Mouse (Mus musculus) neural tube, embryonic 12.5 days (tissue): ENCODE results near the gene Bhlha15. TPM values are rescaled to one million over a fixed set of nuclear protein-coding genes. Genes with fewer than 3 reads are reported as not detected.

Experiments
- polyA plus RNA-seq: library from polyadenylated mRNA; unstranded; fragments of >200 nt; fragmentation: Nextera tagmentation; extraction: Ambion mirVana; gene quantifications from 2 replicates; pipeline ENCODE4 v1.2.1, GENCODE M21; 2016

Gene Bhlha15
- polyA plus RNA-seq, 1 experiment from 2014 or later = 0.23 TPM

Other genes with a start within 250 kb of the Bhlha15 start
- 105 and 120 TPM in 2 replicates for gene Ccz1, start 175.4 kb upstream of the Bhlha15 start, polyA plus RNA-seq
- gene Ocm, start 163.6 kb upstream of the Bhlha15 start, polyA plus RNA-seq = 0.32 TPM in 1 of 2 replicates, not detected in the other
- gene Lmtk2, start 89.8 kb upstream of the Bhlha15 start, polyA plus RNA-seq = 7.7 and 9.0 TPM in 2 replicates
- 35.5 and 36.4 TPM in 2 replicates for gene Tecpr1, start 33.3 kb downstream of the Bhlha15 start, polyA plus RNA-seq
- 147 and 148 TPM in 2 replicates for gene Bri3, start 54.2 kb downstream of the Bhlha15 start, polyA plus RNA-seq
- gene Baiap2l1, start 167.8 kb downstream of the Bhlha15 start, polyA plus RNA-seq = 3.1 and 3.6 TPM in 2 replicates